10 mouse cellular contexts compared by ENCODE assay signal in genomic region chr8:31427706-31428105, GRCm38 (mm10).
"Had no signal": no experiment of that assay in that cellular context is flagged by ENCODE, and none has a peak within 500 bp of the region (broad histone marks: within the 10 kb centered on the region; RNA-seq: fewer than 3 reads in every experiment).

No protein-coding gene starts in this region.

- ATAC-seq: intestine, postnatal 0 days had no signal

- DNase-seq: kidney, adult 2 months; kidney, postnatal 25 days; layer of hippocampus, adult 9-11 months; liver, embryonic 13.5 days; lung, adult 2 months; lung, postnatal 14 days; lung, postnatal 4 days; midbrain, embryonic 14.5 days; thymus, postnatal 25 days had no signal
